12 mouse cellular contexts compared by ENCODE assay signal in genomic region chr14:9811177-9811846, GRCm38 (mm10).
A peak's percentile ranks its signal among the peaks of the same experiment; 100 is the strongest.
DNase-seq lines count a peak whose midpoint lies in the region; ATAC-seq and TF ChIP-seq lines count a peak whose summit lies in the region.
"Had no signal": no experiment of that assay in that cellular context is flagged by ENCODE, and none has a peak within 500 bp of the region (broad histone marks: within the 10 kb centered on the region; RNA-seq: fewer than 3 reads in every experiment).

No protein-coding gene starts in this region.

- peak; percentile 14 for DNase-seq in embryonic facial prominence, embryonic 14.5 days (ENCODE audit: low spot score)
- no peak for DNase-seq in embryonic facial prominence, embryonic 10.5 days (ENCODE audit: low spot score)
- DNase-seq in limb, embryonic 11.5 days (ENCODE audit: low spot score): peak; percentile 33
- DNase-seq in limb, embryonic 10.5 days (ENCODE audit: low spot score): no peak
- no peak for DNase-seq in forebrain, postnatal 0 days
- no peak for DNase-seq in adrenal gland, postnatal 14 days
- DNase-seq in gastrocnemius, postnatal 36 days: no peak
- DNase-seq: liver; lung, embryonic 14.5 days; right cerebral cortex, postnatal 14 days had no signal

- no peak for ATAC-seq in embryonic facial prominence, embryonic 14.5 days (ENCODE audit: low read depth)
- ATAC-seq in limb, embryonic 11.5 days (ENCODE audit: insufficient number of reproducible peaks, low FRiP score, low TSS enrichment, low read depth): no peak
- peak; percentile 77 for ATAC-seq in forebrain, postnatal 0 days
- peak; percentile 89 for ATAC-seq in neural tube, embryonic 14.5 days (ENCODE audit: low read depth)
- ATAC-seq: inflammation-experienced regulatory T-cells, adult 6 months had no signal

- peaks cover 13% of the 10 kb centered on the region; the same call in 1 of the 2 replicates for H3K4me1 ChIP-seq in embryonic facial prominence, embryonic 14.5 days (ENCODE audit: control insufficient read depth, insufficient read depth, low read length)
- peaks cover 11% of the 10 kb centered on the region for H3K4me1 ChIP-seq in embryonic facial prominence, embryonic 10.5 days
- H3K4me1 ChIP-seq in limb, embryonic 11.5 days (ENCODE audit: control insufficient read depth, insufficient read depth, low read length): no peaks in the 10 kb centered on the region
- peaks cover 20% of the 10 kb centered on the region for H3K4me1 ChIP-seq in limb, embryonic 10.5 days
- H3K4me1 ChIP-seq in forebrain, postnatal 0 days (ENCODE audit: insufficient read depth): no peaks in the 10 kb centered on the region
- peaks cover 11% of the 10 kb centered on the region; the same call in 1 of the 2 replicates for H3K4me1 ChIP-seq in neural tube, embryonic 14.5 days (ENCODE audit: control insufficient read depth, insufficient read depth, low read length)

- no peak overlapping the region for H3K4me3 ChIP-seq in embryonic facial prominence, embryonic 14.5 days (ENCODE audit: low read depth, low read length)
- H3K4me3 ChIP-seq in embryonic facial prominence, embryonic 10.5 days: no peak overlapping the region
- no peak overlapping the region for H3K4me3 ChIP-seq in limb, embryonic 11.5 days (ENCODE audit: low read depth, low read length)
- no peak overlapping the region for H3K4me3 ChIP-seq in limb, embryonic 10.5 days
- H3K4me3 ChIP-seq in forebrain, postnatal 0 days (ENCODE audit: low read depth, low read length): no peak overlapping the region
- H3K4me3 ChIP-seq in neural tube, embryonic 14.5 days (ENCODE audit: low read depth, low read length): no peak overlapping the region

- no peak for TF ChIP-seq CTCF in forebrain, postnatal 0 days (IDR thresholded peaks at IDR 0.05; ENCODE audit: low read depth)

- no peaks in the 10 kb centered on the region for H3K36me3 ChIP-seq in embryonic facial prominence, embryonic 14.5 days (ENCODE audit: control insufficient read depth, insufficient read depth, low read length)
- no peaks in the 10 kb centered on the region for H3K36me3 ChIP-seq in embryonic facial prominence, embryonic 10.5 days (replicated peaks)
- H3K36me3 ChIP-seq in limb, embryonic 11.5 days (ENCODE audit: control insufficient read depth, insufficient read depth, low read length): no peaks in the 10 kb centered on the region
- no peaks in the 10 kb centered on the region for H3K36me3 ChIP-seq in limb, embryonic 10.5 days
- H3K36me3 ChIP-seq in forebrain, postnatal 0 days (ENCODE audit: insufficient read depth): no peaks in the 10 kb centered on the region
- no peaks in the 10 kb centered on the region for H3K36me3 ChIP-seq in neural tube, embryonic 14.5 days (ENCODE audit: control insufficient read depth, insufficient read depth, low read length)

- H3K27me3 ChIP-seq in embryonic facial prominence, embryonic 14.5 days (replicated peaks; ENCODE audit: control insufficient read depth, insufficient read depth, low read length): no peaks in the 10 kb centered on the region
- H3K27me3 ChIP-seq in embryonic facial prominence, embryonic 10.5 days (replicated peaks; ENCODE audit: low read depth, poor library complexity, severe bottlenecking): no peaks in the 10 kb centered on the region
- no peaks in the 10 kb centered on the region for H3K27me3 ChIP-seq in limb, embryonic 11.5 days (ENCODE audit: control insufficient read depth, insufficient read depth, low read length)
- no peaks in the 10 kb centered on the region for H3K27me3 ChIP-seq in limb, embryonic 10.5 days (ENCODE audit: low read depth, poor library complexity, severe bottlenecking)
- H3K27me3 ChIP-seq in forebrain, postnatal 0 days (ENCODE audit: insufficient read depth, low read length): no peaks in the 10 kb centered on the region
- no peaks in the 10 kb centered on the region for H3K27me3 ChIP-seq in neural tube, embryonic 14.5 days (ENCODE audit: control insufficient read depth, insufficient read depth, low read length)

- no peak overlapping the region for H3K9ac ChIP-seq in embryonic facial prominence, embryonic 14.5 days (ENCODE audit: low read depth, low read length)
- no peak overlapping the region for H3K9ac ChIP-seq in limb, embryonic 11.5 days (ENCODE audit: low read length)
- H3K9ac ChIP-seq in forebrain, postnatal 0 days: no peak overlapping the region
- no peak overlapping the region for H3K9ac ChIP-seq in neural tube, embryonic 14.5 days (replicated peaks; ENCODE audit: low read depth, low read length)
- H3K9ac ChIP-seq: lung, embryonic 14.5 days had no signal

- 57% methylated on average over 7 of the region's 7 CpGs for WGBS in embryonic facial prominence, embryonic 14.5 days
- WGBS in embryonic facial prominence, embryonic 10.5 days: 82% methylated on average over 7 of the region's 7 CpGs
- WGBS in limb, embryonic 11.5 days: 35% methylated on average over 7 of the region's 7 CpGs
- WGBS in limb, embryonic 10.5 days: 43% methylated on average over 7 of the region's 7 CpGs
- WGBS in forebrain, postnatal 0 days: 31% methylated on average over 7 of the region's 7 CpGs
- 16% methylated on average over 7 of the region's 7 CpGs for WGBS in neural tube, embryonic 14.5 days

- intact Hi-C loops in gastrocnemius, postnatal 36 days (cut with DNase I): no loop called here

- no peak overlapping the region for H3K4me2 ChIP-seq in embryonic facial prominence, embryonic 14.5 days (ENCODE audit: low read depth, low read length)
- H3K4me2 ChIP-seq in limb, embryonic 11.5 days (ENCODE audit: low read depth, severe bottlenecking): no peak overlapping the region
- no peak overlapping the region for H3K4me2 ChIP-seq in forebrain, postnatal 0 days (ENCODE audit: low read depth)
- H3K4me2 ChIP-seq in neural tube, embryonic 14.5 days (ENCODE audit: low read depth, low read length): peak overlapping the region; percentile 26
- H3K4me2 ChIP-seq: lung, embryonic 14.5 days had no signal

- H3K27ac ChIP-seq in embryonic facial prominence, embryonic 14.5 days (replicated peaks; ENCODE audit: low read depth, low read length): no peak overlapping the region
- no peak overlapping the region for H3K27ac ChIP-seq in embryonic facial prominence, embryonic 10.5 days (replicated peaks)
- H3K27ac ChIP-seq in limb, embryonic 11.5 days (replicated peaks; ENCODE audit: low read depth, low read length): no peak overlapping the region
- no peak overlapping the region for H3K27ac ChIP-seq in limb, embryonic 10.5 days
- no peak overlapping the region for H3K27ac ChIP-seq in forebrain, postnatal 0 days (ENCODE audit: low read depth, low read length)
- no peak overlapping the region; the same call in 1 of the 2 replicates for H3K27ac ChIP-seq in neural tube, embryonic 14.5 days (ENCODE audit: low read depth, low read length)

- no peaks in the 10 kb centered on the region for H3K9me3 ChIP-seq in embryonic facial prominence, embryonic 14.5 days (ENCODE audit: control insufficient read depth, low read length)
- H3K9me3 ChIP-seq in embryonic facial prominence, embryonic 10.5 days: no peaks in the 10 kb centered on the region
- H3K9me3 ChIP-seq in limb, embryonic 11.5 days (ENCODE audit: control insufficient read depth, low read length): no peaks in the 10 kb centered on the region
- no peaks in the 10 kb centered on the region for H3K9me3 ChIP-seq in limb, embryonic 10.5 days (replicated peaks)
- no peaks in the 10 kb centered on the region for H3K9me3 ChIP-seq in forebrain, postnatal 0 days (ENCODE audit: low read length)
- no peaks in the 10 kb centered on the region for H3K9me3 ChIP-seq in neural tube, embryonic 14.5 days (ENCODE audit: control insufficient read depth, low read length)

Comparison
In these comparisons a context has a peak if more than half of its experiments do, and no peak if none do; other contexts are left out.
1. DNase-seq: peak in embryonic facial prominence, embryonic 14.5 days (single experiment) and limb, embryonic 11.5 days (single experiment); none in embryonic facial prominence, embryonic 10.5 days (single experiment), limb, embryonic 10.5 days (single experiment), forebrain, postnatal 0 days (single experiment), adrenal gland, postnatal 14 days (single experiment) and gastrocnemius, postnatal 36 days (0 of 2).
2. ATAC-seq: peak in forebrain, postnatal 0 days (single experiment) and neural tube, embryonic 14.5 days (single experiment); none in embryonic facial prominence, embryonic 14.5 days (single experiment) and limb, embryonic 11.5 days (single experiment).